17 mouse cellular contexts compared by ENCODE assay signal in genomic region chr12:8470962-8471361, GRCm38 (mm10). TPM values are rescaled to one million over a fixed set of nuclear protein-coding genes. Genes with fewer than 3 reads are reported as not detected.
DNase-seq lines count a peak whose midpoint lies in the region; ATAC-seq and TF ChIP-seq lines count a peak whose summit lies in the region.
"Had no signal": no experiment of that assay in that cellular context is flagged by ENCODE, and none has a peak within 500 bp of the region (broad histone marks: within the 10 kb centered on the region; RNA-seq: fewer than 3 reads in every experiment).

No protein-coding gene starts in this region.

- H3K4me3 ChIP-seq in left cerebral cortex, adult 2 months: no peak overlapping the region
- no peak overlapping the region for H3K4me3 ChIP-seq in heart, embryonic 11.5 days (ENCODE audit: low read depth, low read length)
- H3K4me3 ChIP-seq: lung, embryonic 15.5 days had no signal

- ATAC-seq in heart, embryonic 11.5 days (replicated peaks; ENCODE audit: insufficient number of reproducible peaks, low FRiP score, low TSS enrichment): no peak
- ATAC-seq: forebrain, embryonic 14.5 days; intestine, postnatal 0 days had no signal

- H3K9me3 ChIP-seq in heart, embryonic 11.5 days (replicated peaks; ENCODE audit: control insufficient read depth, low read length): no peaks in the 10 kb centered on the region
- H3K9me3 ChIP-seq: lung, embryonic 15.5 days had no signal

- 76% methylated on average over 2 of the region's 2 CpGs for WGBS in heart, embryonic 11.5 days (ENCODE audit: insufficient replicate concordance)

- H3K36me3 ChIP-seq in heart, embryonic 11.5 days (ENCODE audit: control insufficient read depth, insufficient read depth, low read length): no peaks in the 10 kb centered on the region
- H3K36me3 ChIP-seq: lung, embryonic 15.5 days had no signal

- no peaks in the 10 kb centered on the region for H3K4me1 ChIP-seq in heart, embryonic 11.5 days (ENCODE audit: control insufficient read depth, insufficient read depth, low read length)

- intact Hi-C loops in left cerebral cortex, adult 2 months (cut with DNase I): no loop called here

- H3K27me3 ChIP-seq in heart, embryonic 11.5 days (ENCODE audit: control insufficient read depth, insufficient read depth, low read length): no peaks in the 10 kb centered on the region
- H3K27me3 ChIP-seq: CH12.LX; lung, embryonic 15.5 days had no signal

- no peak overlapping the region for H3K4me2 ChIP-seq in heart, embryonic 11.5 days
- H3K4me2 ChIP-seq: liver, embryonic 11.5 days; lung, embryonic 15.5 days had no signal

- peak; percentile 50 to 64 for DNase-seq in cerebellum, postnatal 10 days
- no peak for DNase-seq in cerebellum, adult 9-10 months
- peak; percentile 75 to 76 for DNase-seq in frontal cortex, adult 2 months (ENCODE audit: extremely low spot score in 1 of 2, low spot score in 1 of 2)
- peak; percentile 35 to 51 for DNase-seq in left cerebral cortex, adult 2 months (ENCODE audit: extremely low spot score in 1 of 2, low spot score in 2 of 2)
- peak; percentile 50 for DNase-seq in right cerebral cortex, postnatal 14 days
- no peak for DNase-seq in adrenal gland, postnatal 14 days
- no peak for DNase-seq in ovary, postnatal 14 days (ENCODE audit: low spot score)
- DNase-seq: cerebellum, adult 18-20 months; heart, adult 18-20 months; kidney, postnatal 14 days; thymus, adult 18-20 months had no signal

- H3K9ac ChIP-seq in heart, embryonic 11.5 days (ENCODE audit: low read depth, low read length): no peak overlapping the region
- H3K9ac ChIP-seq: lung, embryonic 15.5 days had no signal

- H3K27ac ChIP-seq in left cerebral cortex, adult 2 months: peak overlapping the region; percentile 46
- H3K27ac ChIP-seq in heart, embryonic 11.5 days (ENCODE audit: low read depth, low read length): no peak overlapping the region
- H3K27ac ChIP-seq: lung, embryonic 15.5 days had no signal

- no peak for TF ChIP-seq CTCF in left cerebral cortex, adult 2 months (IDR thresholded peaks at IDR 0.05)

RNA-seq across cellular contexts. Expression of gene Rhob, which starts 28.8 kb away (rescaled TPM):
- 285 and 316 TPM in 2 replicates for polyA plus RNA-seq in frontal cortex, adult 2 months (2012; rRNA removed)
- 100 to 1,000 TPM; 283 to 310 TPM for total RNA-seq in left cerebral cortex, adult 2 months (2021)
- polyA plus RNA-seq in heart, embryonic 11.5 days (2014; fragmentation: Nextera tagmentation; extraction: Ambion mirVana): 54.8 and 57.2 TPM in 2 replicates
- total RNA-seq in adrenal gland, postnatal 14 days (2021): 201 and 234 TPM in 2 replicates

Comparison
In these comparisons a context has a peak if more than half of its experiments do, and no peak if none do; other contexts are left out.
1. DNase-seq: peak in cerebellum, postnatal 10 days (2 of 2), frontal cortex, adult 2 months (2 of 2), left cerebral cortex, adult 2 months (2 of 2) and right cerebral cortex, postnatal 14 days (single experiment); none in cerebellum, adult 9-10 months (single experiment), adrenal gland, postnatal 14 days (single experiment) and ovary, postnatal 14 days (single experiment).